Mouse (Mus musculus) CH12.LX (cell line): Measurements from ENCODE around the gene Gm648. TPM values are rescaled to one million over a fixed set of nuclear protein-coding genes. Genes with fewer than 3 reads are reported as not detected.
A peak's percentile ranks its signal among the peaks of the same experiment; 100 is the strongest.

Source experiments
- DNase-seq: peaks from one replicate; pipeline ENCODE4 v3.0.0-alpha.2; 2013; ENCODE audit errors: extremely low read depth
- H3K27ac ChIP-seq: 2 replicates; pipeline ENCODE4 v1.5.1; 2012; ENCODE audit warnings: low read depth, mild to moderate bottlenecking, control low read depth, moderate library complexity; ENCODE audit not compliant: insufficient read depth
- H3K27me3 ChIP-seq: replicated peaks from 2 replicates; pipeline ENCODE3; 2012; ENCODE audit warnings: inconsistent platforms
- H3K36me3 ChIP-seq, 2 experiments: replicated peaks in 1 of 2; 2 replicates each; pipeline versions ENCODE3 to v1.6.1; 2012; ENCODE audit warnings: inconsistent platforms in 1 of 2, low read length in 1 of 2, mild to moderate bottlenecking in 1 of 2, mixed read lengths in 1 of 2, moderate library complexity in 1 of 2; ENCODE audit not compliant: control insufficient read depth in 1 of 2, insufficient read depth in 1 of 2
- H3K4me1 ChIP-seq, 2 experiments: 2 replicates each; pipeline ENCODE4 v1.6.1; 2012; ENCODE audit warnings: inconsistent platforms in 1 of 2, moderate library complexity in 1 of 2; ENCODE audit not compliant: insufficient read depth in 2 of 2, control insufficient read depth in 1 of 2
- H3K4me2 ChIP-seq: 2 replicates; pipeline ENCODE4 v1.6.1; 2012; ENCODE audit warnings: low read depth, mild to moderate bottlenecking, control low read depth; ENCODE audit not compliant: poor library complexity, insufficient read depth, severe bottlenecking
- H3K4me3 ChIP-seq, 3 experiments: fragments of 150-350 bp in 1 of 3; sonication (generic) in 1 of 3; replicated peaks in 1 of 3; 2 replicates each; pipeline versions ENCODE3 to v1.5.1; 2011 to 2012; ENCODE audit warnings: low read depth in 2 of 3, low read length in 2 of 3, mild to moderate bottlenecking in 2 of 3, moderate library complexity in 2 of 3, control low read depth in 1 of 3, improper control_type of control experiment in 1 of 3, inconsistent platforms in 1 of 3, mixed read lengths in 1 of 3; ENCODE audit not compliant: poor library complexity in 1 of 3
- H3K79me2 ChIP-seq: replicated peaks from 2 replicates; pipeline ENCODE4 v1.6.1; 2012; ENCODE audit warnings: mild to moderate bottlenecking, moderate library complexity; ENCODE audit not compliant: control insufficient read depth, poor library complexity, insufficient read depth, severe bottlenecking; ENCODE audit errors: extremely low read depth
- H3K9ac ChIP-seq: 2 replicates; pipeline ENCODE4 v1.6.1; 2012; ENCODE audit warnings: low read depth, mild to moderate bottlenecking, control low read depth, moderate library complexity; ENCODE audit not compliant: insufficient read depth
- H3K9me3 ChIP-seq: replicated peaks from 2 replicates; pipeline ENCODE3; 2012; ENCODE audit warnings: low read length, inconsistent platforms, mixed read lengths
- BHLHE40 ChIP-seq: IDR thresholded peaks from 2 replicates; pipeline ENCODE4 v1.6.1; 2011; ENCODE audit warnings: mild to moderate bottlenecking, low read depth, low read length, improper control_type of control experiment
- CHD2 ChIP-seq: IDR thresholded peaks from 2 replicates; pipeline ENCODE4 v1.6.1; 2011; ENCODE audit warnings: low read length, improper control_type of control experiment
- ETS1 ChIP-seq: conservative IDR thresholded peaks from 2 replicates; pipeline ENCODE4 v1.6.1; 2012; ENCODE audit warnings: low read depth, mild to moderate bottlenecking, inconsistent platforms, low read length, improper control_type of control experiment, moderate library complexity
- GABPA ChIP-seq: IDR thresholded peaks from 2 replicates; pipeline ENCODE4 v1.6.1; 2012; ENCODE audit warnings: low read depth, low read length, improper control_type of control experiment, inconsistent platforms; ENCODE audit not compliant: insufficient replicate concordance
- IRF4 ChIP-seq: IDR thresholded peaks from 2 replicates; pipeline ENCODE4 v1.6.1; 2014; ENCODE audit warnings: low read depth, mild to moderate bottlenecking, inconsistent platforms, low read length, improper control_type of control experiment
- JUN ChIP-seq: IDR thresholded peaks from 2 replicates; pipeline ENCODE4 v1.6.1; 2011; ENCODE audit warnings: low read depth, mild to moderate bottlenecking, low read length, improper control_type of control experiment, moderate library complexity; ENCODE audit not compliant: insufficient read depth
- MAX ChIP-seq: IDR thresholded peaks from 2 replicates; pipeline ENCODE4 v1.6.1; 2011; ENCODE audit warnings: low read length, improper control_type of control experiment
- PAX5 ChIP-seq: IDR thresholded peaks from 2 replicates; pipeline ENCODE4 v1.6.1; 2012; ENCODE audit warnings: low read length, inconsistent platforms, mixed read lengths
- RCOR1 ChIP-seq: conservative IDR thresholded peaks from 2 replicates; pipeline ENCODE4 v1.6.1; 2012; ENCODE audit warnings: low read depth, mild to moderate bottlenecking, inconsistent platforms, low read length, improper control_type of control experiment
- TBP ChIP-seq: conservative IDR thresholded peaks from 2 replicates; pipeline ENCODE4 v1.6.1; 2011; ENCODE audit warnings: low read depth, low read length, improper control_type of control experiment
- TCF12 ChIP-seq: IDR thresholded peaks from 2 replicates; pipeline ENCODE4 v1.6.1; 2014; ENCODE audit warnings: low read depth, mild to moderate bottlenecking, inconsistent platforms, low read length, improper control_type of control experiment
- UBTF ChIP-seq: IDR thresholded peaks from 2 replicates; pipeline ENCODE4 v1.6.1; 2012; ENCODE audit warnings: low read depth, mild to moderate bottlenecking, inconsistent platforms, low read length, improper control_type of control experiment, moderate library complexity
- USF1 ChIP-seq: IDR thresholded peaks from 2 replicates; pipeline ENCODE4 v1.6.1; 2014; ENCODE audit warnings: low read depth, mild to moderate bottlenecking, inconsistent platforms, low read length, improper control_type of control experiment
- USF2 ChIP-seq: conservative IDR thresholded peaks from 2 replicates; pipeline ENCODE4 v1.6.1; 2011; ENCODE audit warnings: low read depth, low read length, improper control_type of control experiment
- ZKSCAN1 ChIP-seq: IDR thresholded peaks from 2 replicates; pipeline ENCODE4 v1.6.1; 2012; ENCODE audit warnings: low read depth, inconsistent platforms, low read length, improper control_type of control experiment, borderline replicate concordance
- ZNF384 ChIP-seq: IDR thresholded peaks from 2 replicates; pipeline ENCODE4 v1.6.1; 2012; ENCODE audit warnings: low read depth, low read length, improper control_type of control experiment, inconsistent platforms
- dilution Hi-C: fragments of 300-500 bp; cut with MboI; formaldehyde crosslinking; loops from 2 replicates; pipeline ENCODE4 v1.14.3; 2020; ENCODE audit warnings: low sequenced_read_pairs; ENCODE audit not compliant: extremely low pct_unique_long_range_greater_than_20kb, extremely low pct_ligation_motif_present
- in situ Hi-C: fragments of 300-500 bp; cut with MboI; formaldehyde crosslinking; loops from 3 replicates; pipeline ENCODE4 v1.14.3; 2019; ENCODE audit warnings: low sequenced_read_pairs, low pct_ligation_motif_present, low pct_unique_long_range_greater_than_20kb, mixed read lengths
- polyA plus RNA-seq: library from polyadenylated mRNA; unstranded; fragments of >175 nt; gene quantifications from 2 replicates; pipeline ENCODE4 v1.2.1, GENCODE M21; 2012; ENCODE audit warnings: low read depth; ENCODE audit not compliant: insufficient read length
- total RNA-seq, 2 experiments: library from RNA; depleted of rRNA; stranded (reverse); fragments of 300-350 nt in 1 of 2; fragments of >200 nt in 1 of 2; gene quantifications; 2 replicates each; pipeline ENCODE4 v1.2.3; 2012 to 2014

Gene Gm648
- total and polyA plus RNA-seq, 3 experiments: not detected

DNA sequence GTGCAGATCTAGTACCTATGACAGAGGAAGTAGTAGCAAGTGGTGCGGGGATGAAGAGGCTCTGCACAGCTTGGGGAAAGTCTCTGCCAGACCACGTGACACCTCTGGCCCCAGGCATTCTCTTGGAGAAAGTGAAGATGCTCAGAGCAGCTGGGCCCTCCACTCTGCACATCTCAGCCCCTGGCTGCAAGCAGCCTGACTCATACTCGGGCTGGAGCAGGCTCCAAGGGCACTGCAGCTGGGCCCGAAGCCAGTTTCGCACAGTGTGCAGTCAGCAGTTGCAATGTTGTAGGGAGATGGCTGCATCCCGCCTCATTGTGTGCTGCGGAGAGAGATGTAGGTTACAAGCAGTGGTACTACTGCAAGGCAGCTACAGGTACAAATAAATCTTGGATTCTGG lies 52.2 kb downstream of the Gm648 start:
- no peak overlapping the region for H3K27ac ChIP-seq
- no peaks in the 10 kb centered on the region for H3K9me3 ChIP-seq
- H3K4me1 ChIP-seq: peaks cover 2 to 16% of the 10 kb centered on the region in 2 experiments; a peak in 2 of 4 replicates
- H3K79me2 ChIP-seq: no peaks in the 10 kb centered on the region
- no peak overlapping the region for H3K4me3 ChIP-seq
- DNase-seq: peak; percentile 49
- in situ Hi-C loops (no loop called here), dilution Hi-C loops (no loop called here)
- no peak overlapping the region for H3K4me2 ChIP-seq
- H3K27me3 ChIP-seq: no peaks in the 10 kb centered on the region
- peaks cover 21 to 39% of the 10 kb centered on the region in 2 experiments for H3K36me3 ChIP-seq
- H3K9ac ChIP-seq: no peak overlapping the region
- TF ChIP-seq IRF4 (no peak), JUN (no peak), USF1 (peak; percentile 47), USF2 (peak; percentile 29; the same call in 1 of the 2 replicates), ZNF384 (no peak), ZKSCAN1 (no peak), BHLHE40 (peak; percentile 79), GABPA (no peak), TCF12 (no peak), ETS1 (0 out of 2 replicates have a peak, but pooled peaks have one; percentile 5), TBP (no peak), CHD2 (no peak), MAX (0 out of 2 replicates have a peak, but pooled peaks have one; percentile 29), UBTF (no peak), RCOR1 (no peak), PAX5 (no peak)

Other genes starting within 250 kb of the Gm648 start
- gene Zfp449, start 203.2 kb downstream of the Gm648 start, total RNA-seq (2012; rRNA removed): 1.2 and 1.3 TPM in 2 replicates
- 2.2 TPM in 2 replicates for gene Zfp449, start 203.2 kb downstream of the Gm648 start, total RNA-seq (2014; rRNA removed)
- gene Zfp449, start 203.2 kb downstream of the Gm648 start, polyA plus RNA-seq: 1.3 TPM in 2 replicates
- gene Smim10l2a, start 175.0 kb downstream of the Gm648 start, total RNA-seq (2012; rRNA removed): 0.76 TPM in 2 replicates
- 1.7 and 2.8 TPM in 2 replicates for gene Smim10l2a, start 175.0 kb downstream of the Gm648 start, total RNA-seq (2014; rRNA removed)
- gene Smim10l2a, start 175.0 kb downstream of the Gm648 start, polyA plus RNA-seq: 0.97 and 1.1 TPM in 2 replicates
- gene Gm2174, start 101.6 kb downstream of the Gm648 start, total RNA-seq (2012; rRNA removed): 1.5 and 1.6 TPM in 2 replicates
- gene Gm2174, start 101.6 kb downstream of the Gm648 start, total RNA-seq (2014; rRNA removed): not detected in 2 replicates
- gene Gm2174, start 101.6 kb downstream of the Gm648 start, polyA plus RNA-seq: not detected in 2 replicates
- gene Ints6l, start 94.7 kb downstream of the Gm648 start, total RNA-seq (2012; rRNA removed): 14.2 and 19.4 TPM in 2 replicates
- gene Ints6l, start 94.7 kb downstream of the Gm648 start, total RNA-seq (2014; rRNA removed): 42.7 and 44.9 TPM in 2 replicates
- 25.5 TPM in 2 replicates for gene Ints6l, start 94.7 kb downstream of the Gm648 start, polyA plus RNA-seq
- not detected in 2 replicates for gene Gm10477, start 24.9 kb downstream of the Gm648 start, total RNA-seq (2012; rRNA removed)
- gene Gm10477, start 24.9 kb downstream of the Gm648 start, total RNA-seq (2014; rRNA removed): not detected in 2 replicates
- not detected in 2 replicates for gene Gm10477, start 24.9 kb downstream of the Gm648 start, polyA plus RNA-seq
- gene Mmgt1, start 48.5 kb upstream of the Gm648 start, total RNA-seq (2012; rRNA removed): 15.8 and 19.3 TPM in 2 replicates
- 37.8 and 40.7 TPM in 2 replicates for gene Mmgt1, start 48.5 kb upstream of the Gm648 start, total RNA-seq (2014; rRNA removed)
- gene Mmgt1, start 48.5 kb upstream of the Gm648 start, polyA plus RNA-seq: 16.5 and 17.0 TPM in 2 replicates
- gene Slc9a6, start 60.2 kb upstream of the Gm648 start, total RNA-seq (2012; rRNA removed): 6.9 and 7.6 TPM in 2 replicates
- 5.2 and 5.9 TPM in 2 replicates for gene Slc9a6, start 60.2 kb upstream of the Gm648 start, total RNA-seq (2014; rRNA removed)
- 5.3 and 7.3 TPM in 2 replicates for gene Slc9a6, start 60.2 kb upstream of the Gm648 start, polyA plus RNA-seq
- gene Fhl1, start 182.2 kb upstream of the Gm648 start, total RNA-seq (2012; rRNA removed): not detected in 2 replicates
- not detected in 2 replicates for gene Fhl1, start 182.2 kb upstream of the Gm648 start, total RNA-seq (2014; rRNA removed)
- gene Fhl1, start 182.2 kb upstream of the Gm648 start, polyA plus RNA-seq: not detected in 2 replicates